Mouse (Mus musculus): ENCODE measurements around the gene Tbc1d8.

DNA sequence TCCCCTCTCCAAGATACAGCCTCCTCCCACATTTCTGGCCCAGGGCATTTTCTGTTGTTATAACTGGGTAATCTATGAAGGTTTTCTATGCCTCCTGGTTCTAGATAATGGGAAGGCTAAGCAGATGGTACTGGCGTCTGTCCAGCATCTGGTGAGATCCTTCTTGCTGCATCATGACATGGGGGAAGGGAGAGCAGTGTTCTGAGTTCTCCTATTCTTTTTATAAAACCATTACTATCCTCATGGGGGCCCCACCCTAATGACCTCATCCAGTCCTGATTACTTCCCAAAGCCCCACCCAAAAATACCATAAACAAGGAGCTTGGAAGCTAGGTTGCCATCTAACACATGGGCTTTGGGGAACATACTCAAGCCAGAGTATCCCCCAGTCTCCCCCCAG is 129.6 kb downstream of the Tbc1d8 start:
- no peak for TF ChIP-seq POLR2A (IDR thresholded peaks at IDR 0.05; ENCODE audit: low read depth, low read length)
- no peak for TF ChIP-seq CTCF (conservative IDR thresholded peaks at IDR 0.05; ENCODE audit: insufficient read depth, insufficient read length, low read depth, low read length)

Measured in kidney, adult 2 months (tissue).